Mouse (Mus musculus): ENCODE results near the gene Ank3. TPM values are rescaled to one million over a fixed set of nuclear protein-coding genes. Genes with fewer than 3 reads are reported as not detected.

The Ank3 gene
- total RNA-seq, 2 experiments from 2014 or later: 459 to 516 TPM

- DNase-seq: no peak
These were observed 176.9 kb downstream of the Ank3 start for GRCm38 (mm10) chr10:69575451-69575850.

DNA sequence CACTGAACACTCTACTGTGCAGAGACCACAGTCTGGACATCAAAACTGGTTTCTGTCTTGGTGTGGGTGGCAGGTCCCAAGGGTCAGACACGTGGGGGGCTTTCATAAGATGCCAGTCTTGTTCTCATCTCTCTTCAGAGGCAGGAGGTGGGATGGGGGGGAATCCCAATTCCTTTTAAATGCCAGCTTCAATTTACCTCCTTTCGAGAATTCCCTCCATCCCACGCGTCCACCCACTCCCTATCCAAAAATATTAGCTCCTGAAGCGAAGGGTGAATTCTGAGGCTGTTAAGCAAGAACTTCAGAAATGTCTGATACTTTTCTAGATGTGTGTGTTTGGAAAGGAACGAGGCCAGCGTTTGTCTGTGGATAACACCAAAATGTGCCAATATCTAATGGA is 177.7 kb downstream of the Ank3 start:
- DNase-seq: no peak

GRCm38 (mm10) chr10:69577061-69577728 is 178.6 kb downstream of the Ank3 start:
- no peak for DNase-seq

DNA sequence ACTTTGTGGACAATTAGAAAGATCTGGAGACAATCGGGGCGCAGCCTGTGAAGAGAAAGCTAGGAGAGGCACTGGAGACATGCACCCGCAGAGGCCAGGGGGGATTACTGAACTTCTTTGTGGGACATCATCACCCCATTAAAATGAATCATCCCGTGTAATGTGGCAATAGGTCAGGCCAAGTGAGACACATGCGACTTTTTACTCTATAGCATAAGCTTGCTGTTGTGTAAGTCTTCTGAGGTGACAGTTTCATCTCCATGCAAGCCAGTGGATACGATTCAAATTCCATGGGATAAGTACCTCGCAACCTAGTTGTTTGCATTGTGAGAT is 179.1 kb downstream of the Ank3 start:
- no peak for DNase-seq

GRCm38 (mm10) chr10:69579585-69579984 is 181.0 kb downstream of the Ank3 start:
- peak; percentile 65 to 71 for DNase-seq

DNA sequence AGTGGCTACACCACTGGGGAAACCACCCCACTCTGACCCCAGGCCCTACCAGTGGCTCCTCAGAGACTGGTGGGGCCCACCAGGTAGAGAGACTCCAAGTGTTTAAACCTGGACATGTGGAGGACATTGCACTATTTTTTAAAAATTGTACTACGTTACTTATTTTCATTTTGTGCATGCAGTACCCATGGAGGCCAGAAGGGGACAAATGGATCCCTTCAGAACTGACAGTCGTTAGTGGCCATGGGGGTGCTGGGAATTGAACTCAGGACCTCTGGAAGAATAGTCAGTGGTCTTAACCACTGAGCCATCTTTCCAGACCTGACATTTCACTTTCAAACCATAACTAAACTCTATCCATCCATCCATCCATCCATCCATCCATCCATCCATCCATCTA is 183.0 kb downstream of the Ank3 start:
- no peak for DNase-seq

GRCm38 (mm10) chr10:69583874-69584481 is 185.4 kb downstream of the Ank3 start:
- no peak for DNase-seq

DNA sequence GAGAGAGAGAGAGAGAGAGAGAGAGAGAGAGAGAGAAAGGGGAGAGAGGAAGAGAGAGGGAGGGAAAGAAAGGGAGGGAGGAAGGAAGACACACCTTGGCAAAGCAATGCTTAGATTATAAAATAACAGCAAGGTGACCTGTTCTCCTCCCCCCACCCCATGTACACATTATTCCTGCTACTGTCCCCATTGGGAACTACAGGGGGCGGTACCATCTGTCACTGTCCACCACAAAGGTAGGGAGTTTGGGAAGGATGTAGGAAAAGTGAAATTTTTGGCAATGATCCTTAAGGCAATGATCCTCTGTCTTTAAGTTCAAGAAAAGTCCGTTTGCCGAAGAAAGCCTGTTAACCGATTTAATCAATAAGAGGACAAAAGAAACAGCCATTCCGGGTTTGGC is 186.0 kb downstream of the Ank3 start:
- DNase-seq: no peak

- DNase-seq: no peak
These were observed 186.7 kb downstream of the Ank3 start for GRCm38 (mm10) chr10:69585271-69585670.

DNA sequence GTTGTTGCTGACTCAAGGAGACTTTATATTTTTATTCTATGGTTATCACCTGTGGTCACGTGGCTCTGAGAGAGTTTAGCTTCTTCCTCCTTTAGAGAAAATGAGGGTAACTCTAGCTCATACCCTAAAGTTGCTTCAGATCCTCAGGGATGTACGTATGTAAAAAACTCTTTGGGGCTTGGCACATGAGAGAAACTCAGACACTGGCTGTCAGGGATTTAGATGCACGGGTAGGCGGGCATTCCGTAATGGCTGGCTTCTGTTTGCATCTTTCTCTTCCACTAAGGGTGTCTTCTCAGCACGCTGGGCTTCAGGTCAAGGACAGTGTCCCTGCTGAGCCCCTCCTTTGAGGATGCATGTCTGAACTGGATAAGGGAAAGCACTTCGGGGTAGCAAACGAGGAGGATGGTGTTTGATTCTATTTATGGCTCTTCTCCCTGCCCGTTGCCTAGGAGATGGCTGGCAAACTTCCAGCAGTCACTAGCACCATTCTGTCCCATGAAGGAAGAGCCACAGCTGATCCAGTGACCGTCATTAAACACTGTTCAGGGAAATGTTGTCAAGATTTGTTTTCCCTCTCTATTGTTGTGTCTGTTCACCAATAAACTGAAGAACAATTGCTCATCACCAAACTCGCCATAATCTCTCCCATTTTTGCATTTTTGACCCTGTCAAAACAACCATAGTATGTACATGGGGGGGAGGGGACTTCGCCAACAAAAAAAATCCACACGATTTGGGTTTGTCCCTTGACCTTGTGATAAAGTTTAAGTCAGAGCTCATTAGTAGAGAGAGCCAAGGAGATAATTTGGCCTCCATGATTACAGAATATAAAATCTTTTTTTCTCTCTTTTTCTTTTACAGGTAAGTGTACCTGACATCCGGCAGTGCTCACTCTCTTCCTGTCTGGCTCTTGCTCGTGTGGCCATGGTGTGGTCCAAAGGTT is 195.9 kb downstream of the Ank3 start:
- peak; percentile 63 to 65 for DNase-seq

GRCm38 (mm10) chr10:69595487-69595886 is 196.9 kb downstream of the Ank3 start:
- DNase-seq: no peak

- no peak for DNase-seq
These were observed 202.9 kb downstream of the Ank3 start for GRCm38 (mm10) chr10:69601471-69601870.

- no peak for DNase-seq
These were observed 204.1 kb downstream of the Ank3 start for GRCm38 (mm10) chr10:69602711-69603110.

- DNase-seq: no peak
These were observed 206.0 kb downstream of the Ank3 start for GRCm38 (mm10) chr10:69604609-69605008.

- DNase-seq: no peak
These were observed 206.6 kb downstream of the Ank3 start for GRCm38 (mm10) chr10:69605211-69605610.

- DNase-seq: no peak
These were observed 209.1 kb downstream of the Ank3 start for GRCm38 (mm10) chr10:69607611-69608119.

- DNase-seq: no peak
These were observed 212.7 kb downstream of the Ank3 start for GRCm38 (mm10) chr10:69611314-69611713.

- peak; percentile 49 to 58 for DNase-seq
These were observed 213.3 kb downstream of the Ank3 start for GRCm38 (mm10) chr10:69611839-69612340.

DNA sequence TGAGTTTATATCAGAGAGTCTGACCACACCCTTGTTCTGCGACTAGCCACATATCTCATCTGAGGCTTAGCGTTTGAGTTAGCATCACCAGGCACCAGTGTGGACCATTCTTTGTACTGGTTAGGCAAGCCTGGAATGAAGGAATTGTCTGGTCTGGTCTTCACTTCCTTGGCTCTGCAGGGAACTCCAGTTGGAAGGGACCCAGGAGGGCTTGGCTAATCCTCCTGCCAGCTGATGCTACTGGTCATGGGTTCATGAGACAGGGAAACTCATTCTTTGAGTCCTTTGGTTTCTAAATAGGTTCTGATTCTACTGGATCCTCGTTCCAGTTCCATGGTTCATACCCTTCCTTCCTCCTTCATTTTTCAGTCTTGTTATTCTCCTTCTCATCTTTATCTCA is 218.4 kb downstream of the Ank3 start:
- no peak for DNase-seq

DNA sequence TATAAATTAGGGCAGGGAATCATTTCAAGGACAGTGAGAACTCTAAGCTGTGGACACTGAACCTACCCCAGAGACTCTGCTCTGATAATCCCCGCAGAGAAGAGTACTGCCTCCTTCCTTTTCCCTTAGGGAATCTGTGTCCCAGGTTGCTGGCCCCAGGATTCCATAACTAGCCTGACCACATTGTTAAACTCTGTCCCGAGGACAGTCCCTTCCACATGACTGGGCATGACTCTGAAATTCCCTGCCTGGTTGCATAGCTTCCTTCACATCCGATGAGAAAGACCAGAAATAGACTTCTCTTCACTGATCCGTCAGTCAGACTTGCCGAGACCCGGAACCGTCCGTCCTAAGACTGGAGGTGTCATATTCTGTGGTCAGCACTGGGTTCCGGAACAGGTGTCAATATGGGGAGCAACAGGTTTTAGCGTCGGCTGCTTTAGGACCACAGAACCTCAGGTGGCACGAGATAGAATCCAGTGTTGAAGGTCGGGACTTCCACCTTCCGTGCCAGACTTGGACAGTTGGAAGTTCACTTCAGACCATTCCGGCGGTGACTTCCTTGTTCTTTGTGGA is 219.1 kb downstream of the Ank3 start:
- DNase-seq: no peak

DNA sequence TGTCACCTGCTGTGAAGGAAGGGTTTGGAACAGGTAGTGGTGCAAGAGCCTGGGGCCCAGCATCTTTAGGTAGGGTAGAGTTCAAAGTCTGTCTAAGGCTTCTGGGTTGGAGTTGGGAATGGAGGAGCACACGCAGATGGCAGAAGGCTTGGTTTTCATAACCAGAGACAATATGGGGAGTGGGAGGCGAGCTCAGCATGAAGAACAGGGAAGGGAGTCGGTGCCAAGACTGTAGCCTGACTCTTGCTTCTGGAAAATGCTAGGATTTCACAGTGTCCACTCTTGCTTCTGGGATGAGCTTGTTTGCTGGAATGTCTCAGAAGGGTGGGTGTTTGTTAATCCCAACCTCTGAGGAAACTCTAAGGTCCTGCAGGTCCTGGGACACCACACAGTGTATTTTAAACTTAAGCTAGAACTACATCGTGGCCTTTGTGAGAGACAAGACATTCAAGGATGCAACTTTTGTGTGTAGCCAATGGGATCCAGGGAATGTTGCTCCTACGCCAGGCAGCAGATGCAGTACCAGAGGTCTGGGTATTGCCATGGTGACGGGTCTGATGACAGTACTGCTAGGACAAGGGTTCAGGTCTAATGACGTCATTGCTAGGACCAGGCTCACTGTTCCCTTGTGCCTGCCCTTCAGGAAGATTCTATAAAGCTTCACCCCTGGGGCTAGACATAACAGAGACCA is 222.3 kb downstream of the Ank3 start:
- peak in 1 of 2 experiments; percentile 54 for DNase-seq

DNA sequence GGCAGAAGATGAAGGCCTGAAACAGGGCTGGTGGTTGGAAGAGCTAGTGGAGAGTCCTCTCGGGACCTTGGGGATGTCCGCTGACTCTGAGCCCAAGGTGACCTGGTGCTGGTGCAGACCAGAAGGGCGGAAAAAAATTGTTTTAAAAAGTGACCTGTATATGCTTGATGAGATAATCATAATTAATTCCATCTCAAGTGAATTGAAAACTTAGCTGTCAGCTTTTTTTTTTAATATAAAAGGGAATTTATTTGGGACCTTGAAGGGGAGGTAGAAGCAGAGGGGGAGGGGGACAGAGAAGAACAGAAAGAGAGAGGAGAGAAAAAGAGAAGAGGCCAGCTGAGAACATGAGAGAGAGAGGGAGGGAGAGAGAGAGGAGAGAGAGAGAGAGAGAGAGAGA is 229.2 kb downstream of the Ank3 start:
- DNase-seq: no peak
